19 mouse cellular contexts compared by ENCODE assay signal in the genomic region with DNA sequence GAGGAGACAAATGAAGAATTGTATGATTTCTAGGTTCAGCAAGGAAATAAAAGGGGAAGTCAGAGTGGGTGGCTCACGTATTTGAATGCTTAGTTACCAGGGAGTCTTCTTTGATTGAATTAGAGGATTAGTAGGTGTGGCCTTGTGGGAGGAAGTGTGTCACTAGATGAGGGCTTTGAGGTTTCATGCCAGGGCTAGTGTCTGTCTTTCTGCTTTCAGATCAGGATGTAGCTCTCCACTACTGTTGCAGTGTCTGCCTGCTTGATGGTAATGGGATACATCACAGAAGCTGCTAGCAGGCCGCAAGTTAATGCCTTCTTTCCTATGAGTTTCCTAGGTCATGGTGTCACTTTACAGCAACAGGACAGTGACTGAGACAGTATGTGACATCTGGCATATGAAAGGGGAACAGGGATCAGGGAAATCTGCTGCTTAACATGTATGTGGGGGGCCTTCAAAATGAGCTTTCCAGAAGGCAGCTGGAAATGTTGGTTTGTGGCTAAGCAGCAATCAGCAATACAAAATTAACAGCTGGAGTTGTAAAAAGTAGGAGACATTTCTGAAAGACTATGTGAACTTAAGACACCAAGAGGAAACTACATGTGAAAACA. TPM values are rescaled to one million over a fixed set of nuclear protein-coding genes. Genes with fewer than 3 reads are reported as not detected.
DNase-seq lines count a peak whose midpoint lies in the region; ATAC-seq and TF ChIP-seq lines count a peak whose summit lies in the region.
"Had no signal": no experiment of that assay in that cellular context is flagged by ENCODE, and none has a peak within 500 bp of the region (broad histone marks: within the 10 kb centered on the region; RNA-seq: fewer than 3 reads in every experiment).

No protein-coding gene starts in this region.

- peak; percentile 4 for DNase-seq in lung, postnatal 36 days
- DNase-seq in lung, adult 2 months = no peak
- peak; percentile 3 to 62 for DNase-seq in natural killer cell, adult 2 months (ENCODE audit: low spot score in 2 of 2)
- no peak for DNase-seq in layer of hippocampus, postnatal 36 days
- no peak for DNase-seq in frontal cortex, postnatal 10 days (ENCODE audit: low spot score in 2 of 2)
- DNase-seq in adrenal gland, adult 2 months = no peak
- DNase-seq: kidney, postnatal 14 days; thymus, postnatal 4 days had no signal

- no peaks in the 10 kb centered on the region for H3K4me1 ChIP-seq in lung, adult 2 months (ENCODE audit: control insufficient read depth, insufficient read depth, low read length)
- H3K4me1 ChIP-seq: heart, embryonic 12.5 days; hindbrain, embryonic 15.5 days; limb, embryonic 15.5 days had no signal

- TF ChIP-seq CTCF in lung, adult 2 months (IDR thresholded peaks at IDR 0.05; ENCODE audit: insufficient read depth, low read length) = no peak

- WGBS in lung, adult 2 months = 40% methylated on average over 2 of the region's 2 CpGs

- H3K4me3 ChIP-seq in lung, adult 2 months (replicated peaks; ENCODE audit: extremely low read depth, low read depth, low read length) = no peak overlapping the region
- H3K4me3 ChIP-seq: heart, embryonic 12.5 days; hindbrain, embryonic 15.5 days; limb, embryonic 15.5 days had no signal

- peak; percentile 90 for ATAC-seq in CD4-positive, CD25-positive, alpha-beta regulatory T cell, adult 4 months
- peak; percentile 100 for ATAC-seq in common myeloid progenitor, adult 5-6 weeks (replicated peaks; ENCODE audit: low read depth, poor library complexity, severe bottlenecking)
- ATAC-seq: lung, postnatal 0 days had no signal

- TF ChIP-seq POLR2A in lung, adult 2 months (IDR thresholded peaks at IDR 0.05; ENCODE audit: borderline replicate concordance, extremely low read depth, low read depth, low read length) = no peak

RNA-seq across cellular contexts. Expression of a gene that starts 11.4 kb away (rescaled TPM):
- polyA plus RNA-seq in lung, adult 2 months (2012; rRNA removed) = not detected in 2 replicates
- not detected for polyA plus RNA-seq in CD4-positive, CD25-positive, alpha-beta regulatory T cell, adult 4 months (2017; shearing (Covaris generic))
- total RNA-seq in common myeloid progenitor, adult 5-6 weeks (2017) = not detected in 2 replicates
- under 1 TPM in 1 of 2 experiments, not detected in 1; 0.27 TPM for total RNA-seq in layer of hippocampus, postnatal 36 days (2021)
- not detected for total RNA-seq in adrenal gland, adult 2 months (2021)
- polyA plus RNA-seq in adrenal gland, adult 2 months (2012; rRNA removed) = not detected in 2 replicates
- total RNA-seq: adrenal gland, adult 18-20 months; gastrocnemius, adult 18-20 months; left cerebral cortex, adult 18-20 months had no signal
- polyA plus RNA-seq: cortical plate, adult 2 months; heart, embryonic 12.5 days; hindbrain, embryonic 15.5 days; limb, embryonic 15.5 days; small intestine, adult 2 months had no signal

RNA-seq across cellular contexts. Expression of a gene that starts 25.9 kb away (rescaled TPM):
- not detected in 2 replicates for polyA plus RNA-seq in lung, adult 2 months (2012; rRNA removed)
- not detected for polyA plus RNA-seq in CD4-positive, CD25-positive, alpha-beta regulatory T cell, adult 4 months (2017; shearing (Covaris generic))
- total RNA-seq in common myeloid progenitor, adult 5-6 weeks (2017) = 0.09 and 0.10 TPM in 2 replicates
- total RNA-seq in layer of hippocampus, postnatal 36 days (2021) = 1 to 10 TPM; 1.7 TPM
- 1 to 10 TPM; 1.1 to 1.5 TPM for total RNA-seq in adrenal gland, adult 2 months (2021)
- not detected in 2 replicates for polyA plus RNA-seq in adrenal gland, adult 2 months (2012; rRNA removed)
- polyA plus RNA-seq: cortical plate, adult 2 months; heart, embryonic 12.5 days; hindbrain, embryonic 15.5 days; limb, embryonic 15.5 days; lung, postnatal 0 days; small intestine, adult 2 months had no signal

RNA-seq across cellular contexts. Expression of a gene that starts 31.7 kb away (rescaled TPM):
- polyA plus RNA-seq in lung, adult 2 months (2012; rRNA removed) = not detected in 2 replicates
- not detected for polyA plus RNA-seq in CD4-positive, CD25-positive, alpha-beta regulatory T cell, adult 4 months (2017; shearing (Covaris generic))
- total RNA-seq in common myeloid progenitor, adult 5-6 weeks (2017) = 0.09 and 0.10 TPM in 2 replicates
- 1 to 10 TPM; 1.7 TPM for total RNA-seq in layer of hippocampus, postnatal 36 days (2021)
- 1 to 10 TPM; 1.1 to 1.5 TPM for total RNA-seq in adrenal gland, adult 2 months (2021)
- polyA plus RNA-seq in adrenal gland, adult 2 months (2012; rRNA removed) = not detected in 2 replicates
- polyA plus RNA-seq: cortical plate, adult 2 months; heart, embryonic 12.5 days; hindbrain, embryonic 15.5 days; limb, embryonic 15.5 days; lung, postnatal 0 days; small intestine, adult 2 months had no signal

RNA-seq across cellular contexts. Expression of a gene that starts 37.5 kb away (rescaled TPM):
- polyA plus RNA-seq in lung, adult 2 months (2012; rRNA removed) = not detected in 2 replicates
- polyA plus RNA-seq in CD4-positive, CD25-positive, alpha-beta regulatory T cell, adult 4 months (2017; shearing (Covaris generic)) = not detected
- total RNA-seq in common myeloid progenitor, adult 5-6 weeks (2017) = 0.10 TPM in 1 of 2 replicates, not detected in the other
- 1 to 10 TPM in 1 of 2 experiments, not detected in 1; 1.7 TPM for total RNA-seq in layer of hippocampus, postnatal 36 days (2021)
- 1 to 10 TPM in 1 of 2 experiments, not detected in 1; 1.1 TPM for total RNA-seq in adrenal gland, adult 2 months (2021)
- not detected in 2 replicates for polyA plus RNA-seq in adrenal gland, adult 2 months (2012; rRNA removed)
- total RNA-seq: adrenal gland, adult 18-20 months had no signal
- polyA plus RNA-seq: cortical plate, adult 2 months; heart, embryonic 12.5 days; hindbrain, embryonic 15.5 days; limb, embryonic 15.5 days; lung, postnatal 0 days; small intestine, adult 2 months had no signal

RNA-seq across cellular contexts. Expression of a gene that starts 43.3 kb away (rescaled TPM):
- polyA plus RNA-seq in lung, adult 2 months (2012; rRNA removed) = not detected in 2 replicates
- polyA plus RNA-seq in CD4-positive, CD25-positive, alpha-beta regulatory T cell, adult 4 months (2017; shearing (Covaris generic)) = not detected
- 0.09 and 0.10 TPM in 2 replicates for total RNA-seq in common myeloid progenitor, adult 5-6 weeks (2017)
- 1 to 10 TPM; 1.7 TPM for total RNA-seq in layer of hippocampus, postnatal 36 days (2021)
- 1 to 10 TPM; 1.1 to 1.5 TPM for total RNA-seq in adrenal gland, adult 2 months (2021)
- polyA plus RNA-seq in adrenal gland, adult 2 months (2012; rRNA removed) = not detected in 2 replicates
- polyA plus RNA-seq: cortical plate, adult 2 months; heart, embryonic 12.5 days; hindbrain, embryonic 15.5 days; limb, embryonic 15.5 days; lung, postnatal 0 days; small intestine, adult 2 months had no signal

Comparison
In these comparisons a context has a peak if more than half of its experiments do, and no peak if none do; other contexts are left out.
1. DNase-seq: peak in lung, postnatal 36 days (single experiment) and natural killer cell, adult 2 months (2 of 2); none in lung, adult 2 months (single experiment), layer of hippocampus, postnatal 36 days (0 of 2), frontal cortex, postnatal 10 days (0 of 2) and adrenal gland, adult 2 months (single experiment).